Mouse (Mus musculus) hindbrain, embryonic 14.5 days (tissue): ENCODE measurements at regions not wholly inside any gene's neighbourhood (a gene's known extent, or its start where the extent isn't known, plus 50 kb on each side); places are given as distances from the start of the nearest gene placed in this dataset.
A peak's percentile ranks its signal among the peaks of the same experiment; 100 is the strongest.

Experiments used
- ATAC-seq: fragments of 200-750 bp; cut with Nextera tagmentation; 2 replicates; pipeline ENCODE4 v1.8.0; 2017; ENCODE audit warnings: moderate number of reproducible peaks, mild to moderate bottlenecking, moderate TSS enrichment, moderate library complexity; ENCODE audit not compliant: low FRiP score
- DNase-seq: peaks from one replicate; pipeline ENCODE4 v3.0.0-alpha.2; 2015; ENCODE audit warnings: low spot score
- H3K27ac ChIP-seq: fragments of 300-500 bp; sonication (generic); 2 replicates; pipeline ENCODE4 v1.5.1; 2014; ENCODE audit warnings: mild to moderate bottlenecking, moderate library complexity
- H3K27me3 ChIP-seq: fragments of 300-500 bp; sonication (generic); 2 replicates; pipeline ENCODE4 v1.6.1; 2014; ENCODE audit warnings: mild to moderate bottlenecking, low read length, mixed read lengths; ENCODE audit not compliant: control insufficient read depth, insufficient read depth
- H3K36me3 ChIP-seq: fragments of 300-500 bp; sonication (generic); replicated peaks from 2 replicates; pipeline ENCODE4 v1.6.1; 2014; ENCODE audit not compliant: control insufficient read depth, insufficient read depth
- H3K4me1 ChIP-seq: fragments of 300-500 bp; sonication (generic); replicated peaks from 2 replicates; pipeline ENCODE4 v1.6.1; 2014; ENCODE audit warnings: antibody characterized with exemption, low read length, mixed read lengths; ENCODE audit not compliant: control insufficient read depth, insufficient read depth
- H3K4me2 ChIP-seq: fragments of 300-500 bp; sonication (generic); replicated peaks from 2 replicates; pipeline ENCODE4 v1.6.1; 2014; ENCODE audit warnings: mild to moderate bottlenecking, moderate library complexity
- H3K4me3 ChIP-seq: fragments of 300-500 bp; sonication (generic); replicated peaks from 2 replicates; pipeline ENCODE4 v1.5.1; 2014; ENCODE audit warnings: mild to moderate bottlenecking, low read length
- H3K9ac ChIP-seq: fragments of 300-500 bp; sonication (generic); 2 replicates; pipeline ENCODE4 v1.6.1; 2014
- H3K9me3 ChIP-seq: fragments of 300-500 bp; sonication (generic); 2 replicates; pipeline ENCODE4 v1.6.1; 2016; ENCODE audit warnings: low read length; ENCODE audit not compliant: control insufficient read depth
- WGBS: fragments of 180-500 bp; shearing (Covaris S2); extraction: QIAGEN DNeasy Blood & Tissue Kit; methylation state at CpG from one replicate; pipeline ENCODE4 v1.1.7; 2014; 5-methylcytosine and 5-hydroxymethylcytosine counted together

DNA sequence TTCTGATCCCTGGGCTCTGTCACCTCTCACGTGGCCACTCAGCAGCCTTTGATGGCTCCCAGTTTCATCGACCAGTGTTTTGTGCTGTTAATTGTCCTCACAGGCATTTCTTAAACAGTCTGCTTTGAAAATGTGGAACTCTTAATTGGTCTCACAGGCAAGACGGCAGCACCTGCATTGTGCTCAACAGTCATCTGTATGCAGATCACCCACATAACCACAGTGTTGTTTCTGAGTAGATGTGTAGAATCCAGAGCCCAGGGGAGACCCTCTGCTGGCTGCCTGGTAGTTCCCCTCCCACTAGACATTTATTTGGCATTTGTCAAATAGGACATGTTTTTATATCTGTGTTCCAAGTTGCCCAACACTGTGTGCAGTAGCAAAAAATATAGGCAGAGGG is 304.3 kb downstream of the Nucb2 start:
- H3K27ac ChIP-seq = peak overlapping the region; percentile 32; the same call in 1 of the 2 replicates
- no peak for ATAC-seq
- H3K4me2 ChIP-seq = no peak overlapping the region
- WGBS = 42% methylated on average over 3 of the region's 3 CpGs
- no peak for DNase-seq
- no peaks in the 10 kb centered on the region for H3K9me3 ChIP-seq
- H3K36me3 ChIP-seq = no peaks in the 10 kb centered on the region
- H3K9ac ChIP-seq = no peak overlapping the region
- no peak overlapping the region for H3K4me3 ChIP-seq
- peaks cover 5% of the 10 kb centered on the region; the same call in 1 of the 2 replicates for H3K4me1 ChIP-seq
- no peaks in the 10 kb centered on the region for H3K27me3 ChIP-seq

DNA sequence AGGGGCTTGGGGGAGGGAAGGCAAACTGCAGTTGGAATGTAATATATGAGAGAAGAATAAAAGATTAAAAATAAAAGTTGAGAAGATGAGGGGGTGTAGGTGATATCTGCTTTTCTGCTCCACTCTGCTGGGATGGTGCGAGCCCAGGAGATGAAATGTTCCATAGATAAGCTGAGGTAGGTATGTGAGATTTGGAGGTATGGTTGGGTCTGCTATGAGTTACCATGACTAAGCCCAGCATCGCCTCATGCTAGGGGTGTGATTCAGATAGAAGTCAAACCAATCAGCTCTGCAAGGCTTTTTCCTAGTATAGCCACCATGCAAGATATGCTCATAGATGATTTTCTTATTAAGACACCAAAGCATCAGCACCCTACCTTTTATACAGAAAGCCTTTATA is 312.3 kb downstream of the Nucb2 start:
- no peaks in the 10 kb centered on the region for H3K27me3 ChIP-seq
- ATAC-seq (no peak), DNase-seq (no peak)
- H3K9ac ChIP-seq = no peak overlapping the region
- WGBS = 97% methylated on average over 2 of the region's 2 CpGs
- no peaks in the 10 kb centered on the region for H3K9me3 ChIP-seq
- no peaks in the 10 kb centered on the region for H3K36me3 ChIP-seq
- no peaks in the 10 kb centered on the region for H3K4me1 ChIP-seq
- no peak overlapping the region for H3K27ac ChIP-seq
- no peak overlapping the region for H3K4me3 ChIP-seq
- no peak overlapping the region for H3K4me2 ChIP-seq

DNA sequence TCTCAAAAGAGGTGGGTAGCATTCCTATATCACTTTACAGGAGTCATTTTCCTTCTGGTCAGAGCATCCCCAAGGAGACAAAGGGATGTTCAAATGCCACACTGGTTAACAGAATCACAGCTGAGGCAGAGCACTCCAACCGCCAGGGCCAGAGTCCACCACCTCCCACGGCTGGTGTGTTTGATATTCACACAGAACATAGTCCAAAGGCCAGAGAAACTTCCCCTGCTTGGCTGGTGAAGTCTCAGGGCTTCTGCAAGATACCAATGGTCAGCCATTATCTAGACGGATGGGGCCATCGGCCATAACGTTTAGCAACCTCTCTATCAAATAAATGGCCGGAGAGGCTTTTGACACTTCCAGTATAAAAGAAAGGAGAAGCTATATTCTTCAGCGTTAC is 313.8 kb downstream of the Nucb2 start:
- Histone ChIP-seq H3K4me3 (no peak overlapping the region), H3K27me3 (no peaks in the 10 kb centered on the region), H3K4me2 (no peak overlapping the region), H3K27ac (no peak overlapping the region), H3K9ac (no peak overlapping the region), H3K9me3 (no peaks in the 10 kb centered on the region), H3K36me3 (no peaks in the 10 kb centered on the region), H3K4me1 (no peaks in the 10 kb centered on the region)
- DNase-seq (no peak), ATAC-seq (no peak)
- WGBS = 89% methylated on average over 7 of the region's 7 CpGs

DNA sequence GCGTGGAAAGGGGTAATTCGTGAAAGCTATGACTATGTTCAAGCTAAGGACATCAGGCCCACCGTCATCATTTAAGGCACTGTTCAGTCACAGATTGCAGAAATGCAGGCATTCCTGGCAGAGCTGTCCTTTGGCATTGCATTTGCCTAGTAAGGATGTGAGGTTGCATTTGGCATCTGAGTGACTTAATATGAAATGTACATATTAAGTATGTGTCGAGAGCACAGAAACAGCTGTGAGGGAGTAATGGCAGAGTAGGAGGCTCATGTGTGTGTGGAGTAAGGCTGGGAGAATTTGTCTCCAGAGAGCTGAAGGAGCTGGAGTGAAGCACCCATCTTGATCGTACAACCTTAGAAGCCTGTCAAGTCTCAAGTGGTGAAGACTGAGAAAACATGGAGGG is 316.4 kb downstream of the Nucb2 start:
- Histone ChIP-seq H3K27ac (no peak overlapping the region), H3K9me3 (no peaks in the 10 kb centered on the region), H3K4me1 (no peaks in the 10 kb centered on the region), H3K4me3 (no peak overlapping the region), H3K9ac (no peak overlapping the region), H3K4me2 (no peak overlapping the region), H3K36me3 (no peaks in the 10 kb centered on the region), H3K27me3 (no peaks in the 10 kb centered on the region)
- 84% methylated on average over 5 of the region's 5 CpGs for WGBS
- ATAC-seq = no peak
- no peak for DNase-seq

DNA sequence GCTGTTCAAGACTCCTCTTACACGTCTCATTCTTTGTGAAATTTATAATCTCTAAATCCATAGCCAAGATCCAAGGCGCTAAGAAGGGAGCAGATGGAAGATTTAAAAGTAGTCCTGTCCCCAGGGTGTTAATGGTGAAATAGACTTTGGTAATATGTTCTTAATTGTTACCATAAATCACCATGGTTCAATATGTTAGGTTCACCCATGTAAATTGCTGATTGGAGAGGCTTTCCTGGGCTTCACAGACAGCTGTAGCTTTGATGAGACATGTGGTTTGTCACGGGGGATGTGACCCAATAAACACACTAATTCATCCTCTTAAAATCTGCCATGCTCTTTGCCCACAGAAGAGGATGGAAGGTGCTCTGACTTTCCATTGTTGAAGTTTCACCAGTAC is 338.7 kb downstream of the Nucb2 start:
- H3K4me1 ChIP-seq = no peaks in the 10 kb centered on the region
- H3K36me3 ChIP-seq = no peaks in the 10 kb centered on the region
- DNase-seq (no peak), ATAC-seq (no peak)
- H3K4me2 ChIP-seq = no peak overlapping the region
- no peak overlapping the region for H3K4me3 ChIP-seq
- 60% methylated on average over 3 of the region's 3 CpGs for WGBS
- H3K9me3 ChIP-seq = no peaks in the 10 kb centered on the region
- no peaks in the 10 kb centered on the region for H3K27me3 ChIP-seq
- no peak overlapping the region for H3K9ac ChIP-seq
- H3K27ac ChIP-seq = no peak overlapping the region

DNA sequence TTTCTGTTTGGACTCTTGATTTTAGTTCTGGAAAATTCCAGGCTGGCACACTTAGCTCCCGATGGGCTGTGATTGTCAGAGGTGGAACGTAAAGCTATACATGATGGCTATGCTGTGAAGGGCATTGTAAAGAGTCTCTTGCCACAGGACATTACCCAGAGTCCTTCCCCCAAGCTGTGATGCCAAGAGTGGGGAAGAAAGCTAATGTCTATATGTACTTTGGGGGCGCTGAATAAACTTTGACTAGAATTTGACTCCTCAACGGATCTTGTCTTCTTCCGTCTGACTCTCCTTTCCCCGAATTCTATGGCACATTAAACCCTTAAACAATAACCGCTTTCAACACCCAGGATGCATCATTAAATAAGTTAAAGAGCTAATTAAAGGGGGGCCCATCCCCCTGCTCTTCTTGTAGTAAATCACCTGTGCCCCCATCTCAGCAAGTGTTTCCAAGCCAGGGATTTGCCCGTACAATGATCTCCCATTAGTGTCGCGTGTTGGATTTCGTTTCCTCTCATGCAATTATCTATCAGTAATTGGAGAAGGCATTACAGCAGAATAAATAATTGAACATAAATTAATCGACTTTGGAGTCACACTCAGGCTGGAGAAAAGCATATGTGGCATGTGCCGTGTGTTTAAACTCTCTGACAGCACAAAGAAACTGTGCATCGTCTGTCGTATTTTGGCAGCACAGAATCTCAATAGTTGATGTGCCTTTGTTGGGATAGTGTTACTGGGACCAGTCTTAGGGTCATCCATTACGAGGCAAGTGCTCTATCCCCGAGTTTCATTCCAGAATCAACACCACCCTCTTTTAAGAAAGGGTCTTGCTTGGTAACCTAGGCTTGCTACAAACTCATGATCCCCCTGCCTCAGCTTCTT is 343.9 kb downstream of the Nucb2 start:
- peak; percentile 31 for DNase-seq
- no peak for ATAC-seq
- Histone ChIP-seq H3K4me2 (no peak overlapping the region), H3K27ac (no peak overlapping the region), H3K36me3 (no peaks in the 10 kb centered on the region), H3K4me3 (no peak overlapping the region), H3K27me3 (no peaks in the 10 kb centered on the region), H3K9me3 (no peaks in the 10 kb centered on the region), H3K4me1 (no peaks in the 10 kb centered on the region), H3K9ac (no peak overlapping the region)
- WGBS = 67% methylated on average over 17 of the region's 17 CpGs

DNA sequence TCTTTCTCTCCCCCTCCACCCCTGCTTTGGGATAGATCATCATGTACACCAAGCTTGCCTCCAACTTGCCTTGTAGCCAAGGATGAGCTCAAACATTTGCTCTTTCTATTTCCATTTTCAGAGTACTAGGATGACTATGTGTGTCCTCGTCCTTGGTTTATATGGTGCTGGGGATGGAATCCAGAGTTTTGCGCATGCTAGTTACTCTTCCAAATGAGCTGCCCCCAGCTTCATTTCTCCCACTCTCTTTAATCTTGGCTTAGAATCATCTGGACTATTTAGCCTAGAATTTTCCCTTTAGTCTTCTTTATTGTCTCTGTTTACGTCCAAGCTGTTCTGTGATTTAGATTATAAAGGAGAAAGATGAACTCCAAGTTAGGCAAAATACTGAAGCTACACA is 349.2 kb downstream of the Nucb2 start:
- H3K9me3 ChIP-seq = no peaks in the 10 kb centered on the region
- DNase-seq (no peak), ATAC-seq (no peak)
- no peaks in the 10 kb centered on the region for H3K4me1 ChIP-seq
- no peak overlapping the region for H3K9ac ChIP-seq
- H3K27ac ChIP-seq = no peak overlapping the region
- no peak overlapping the region for H3K4me3 ChIP-seq
- no peaks in the 10 kb centered on the region for H3K27me3 ChIP-seq
- WGBS = 93% methylated on average over 3 of the region's 3 CpGs
- H3K36me3 ChIP-seq = no peaks in the 10 kb centered on the region
- no peak overlapping the region for H3K4me2 ChIP-seq

DNA sequence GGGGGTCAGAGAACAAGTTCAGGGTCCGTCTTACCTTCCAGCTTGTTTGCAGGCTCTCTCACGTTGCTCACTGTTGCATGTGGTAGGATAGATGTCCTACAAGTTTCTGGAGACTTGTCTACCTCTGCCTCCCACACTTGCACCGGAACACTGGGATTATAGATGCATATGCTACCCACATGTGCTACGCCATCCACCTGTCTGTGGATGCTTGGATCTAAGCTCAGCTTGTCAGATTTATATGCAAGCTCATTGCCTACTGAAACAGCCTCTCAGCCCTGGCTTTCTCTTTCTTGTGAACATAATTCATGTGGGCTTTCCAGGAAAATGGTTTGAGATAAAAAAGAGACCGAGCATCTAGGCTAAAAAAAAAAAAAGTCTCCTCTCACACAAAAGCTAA is 353.0 kb downstream of the Nucb2 start:
- Histone ChIP-seq H3K4me1 (no peaks in the 10 kb centered on the region), H3K4me2 (no peak overlapping the region), H3K9ac (no peak overlapping the region), H3K27me3 (no peaks in the 10 kb centered on the region), H3K9me3 (no peaks in the 10 kb centered on the region), H3K36me3 (no peaks in the 10 kb centered on the region), H3K27ac (no peak overlapping the region), H3K4me3 (no peak overlapping the region)
- WGBS = 87% methylated on average over 5 of the region's 5 CpGs
- no peak for DNase-seq
- ATAC-seq = no peak

DNA sequence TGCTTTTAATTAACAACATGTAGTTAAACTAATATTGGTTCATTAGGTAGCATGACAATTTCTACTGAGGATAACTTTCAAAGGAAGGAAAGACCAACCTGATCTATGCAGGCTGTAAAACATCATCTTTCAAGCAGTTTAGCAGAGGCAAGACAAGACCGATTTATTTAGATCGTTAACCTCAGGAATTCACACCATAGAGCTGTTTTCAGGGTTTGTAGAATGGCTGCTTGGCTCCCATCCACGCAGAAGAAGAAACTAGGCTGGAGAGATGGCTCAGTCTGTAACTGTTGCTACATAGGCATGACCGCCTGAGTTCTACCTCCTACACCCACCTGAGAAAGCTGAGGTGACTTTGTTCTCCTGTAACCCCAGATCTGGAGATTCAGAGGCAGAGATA is 353.6 kb downstream of the Nucb2 start:
- no peaks in the 10 kb centered on the region for H3K36me3 ChIP-seq
- WGBS = 87% methylated on average over 4 of the region's 4 CpGs
- no peaks in the 10 kb centered on the region for H3K4me1 ChIP-seq
- H3K4me3 ChIP-seq = no peak overlapping the region
- no peak overlapping the region for H3K9ac ChIP-seq
- no peak overlapping the region for H3K4me2 ChIP-seq
- ATAC-seq = no peak
- no peak overlapping the region for H3K27ac ChIP-seq
- H3K27me3 ChIP-seq = no peaks in the 10 kb centered on the region
- DNase-seq = no peak
- H3K9me3 ChIP-seq = no peaks in the 10 kb centered on the region
